Mouse (Mus musculus) cerebellum, adult 2 months (tissue): ENCODE results near the gene Zfp362. TPM values are rescaled to one million over a fixed set of nuclear protein-coding genes. Genes with fewer than 3 reads are reported as not detected.

Experiments
- DNase-seq, 2 experiments: peaks; one replicate each; pipeline ENCODE4 v3.0.0; 2021
- H3K27ac ChIP-seq: fragments of 200-500 bp; 2 replicates; pipeline ENCODE4 v1.5.1; 2012; ENCODE audit warnings: low read length, control low read depth, inconsistent platforms; ENCODE audit not compliant: insufficient read depth
- H3K27me3 ChIP-seq: fragments of 200-500 bp; 2 replicates; pipeline ENCODE4 v1.6.1; 2012; ENCODE audit warnings: inconsistent platforms, mild to moderate bottlenecking, low read length, moderate library complexity; ENCODE audit not compliant: control insufficient read depth, insufficient read depth
- H3K4me1 ChIP-seq: fragments of 200-500 bp; 2 replicates; pipeline ENCODE4 v1.6.1; 2011; ENCODE audit warnings: low read length; ENCODE audit not compliant: control insufficient read depth, insufficient read depth
- H3K4me3 ChIP-seq: fragments of 200-500 bp; replicated peaks from 2 replicates; pipeline ENCODE3; 2011; ENCODE audit warnings: mild to moderate bottlenecking, low read depth, low read length, control low read depth; ENCODE audit not compliant: insufficient read depth
- CTCF ChIP-seq: fragments of 200-500 bp; IDR thresholded peaks from 2 replicates; pipeline ENCODE4 v1.5.1; 2011; ENCODE audit warnings: low read depth, mild to moderate bottlenecking, control low read depth, low read length, moderate library complexity, borderline replicate concordance; ENCODE audit not compliant: insufficient read depth
- POLR2A ChIP-seq: fragments of 200-500 bp; IDR thresholded peaks from 2 replicates; pipeline ENCODE4 v1.6.1; 2011; ENCODE audit warnings: low read length, control low read depth, borderline replicate concordance; ENCODE audit not compliant: insufficient read depth
- WGBS: fragments of 180-500 bp; shearing (Covaris S2); methylation state at CpG from one replicate; pipeline ENCODE4 v1.1.7; 2018; 5-methylcytosine and 5-hydroxymethylcytosine counted together
- polyA plus RNA-seq: library from polyadenylated mRNA; depleted of rRNA; stranded (reverse); fragments of >200 nt; gene quantifications from 2 replicates; pipeline ENCODE4 v1.2.3, GENCODE M21; 2012; rRNA removed

The Zfp362 gene
- 24.8 and 25.5 TPM in 2 replicates for polyA plus RNA-seq

GRCm38 (mm10) chr4:128806043-128806826 is at the start of gene Zfp362:
TSS of gene Zfp362 (minus strand) at chr4:128806045.
- Histone ChIP-seq H3K4me3 (peak within 1 kb of the TSS; percentile 83), H3K27me3 (no peaks in the 10 kb centered on the region), H3K27ac (peak within 1 kb of the TSS; percentile 51), H3K4me1 (peaks cover 26% of the 10 kb centered on the region)
- DNase-seq, result peak; percentile 54 to 59
- TF ChIP-seq CTCF (no peak), POLR2A (no peak)
- WGBS, result 4% methylated on average over 98 of the region's 111 CpGs

DNA sequence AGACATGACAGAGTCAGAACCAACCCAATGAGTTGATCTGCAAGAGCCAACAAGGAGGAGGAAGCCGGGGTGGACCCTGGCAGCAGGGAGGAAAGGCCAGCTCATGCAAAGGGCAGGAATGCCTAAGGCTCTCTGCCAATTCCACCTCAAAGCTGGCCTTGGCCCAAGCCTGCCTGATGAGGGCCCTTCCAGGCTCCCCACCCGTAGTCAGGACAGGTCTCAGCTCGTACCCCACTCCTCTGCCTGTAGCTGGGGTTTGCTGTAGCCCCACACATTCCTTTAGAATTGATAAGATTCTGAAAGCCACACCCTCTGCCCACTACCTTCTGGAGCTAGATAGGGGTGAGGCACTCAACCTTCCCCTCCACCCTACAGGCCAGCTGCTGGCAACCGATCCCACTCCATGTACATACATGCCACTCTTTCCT is 49.8 kb upstream of the Zfp362 start:
- no peak overlapping the region for H3K4me3 ChIP-seq
- DNase-seq, result peak; percentile 29 to 41
- no peak overlapping the region for H3K27ac ChIP-seq
- H3K4me1 ChIP-seq, result no peaks in the 10 kb centered on the region
- no peaks in the 10 kb centered on the region for H3K27me3 ChIP-seq
- TF ChIP-seq CTCF, result no peak
- WGBS, result 35% methylated on average over 4 of the region's 4 CpGs

GRCm38 (mm10) chr4:128853117-128853516 is 47.3 kb upstream of the Zfp362 start:
- TF ChIP-seq POLR2A (no peak), CTCF (no peak)
- Histone ChIP-seq H3K27ac (no peak overlapping the region), H3K4me3 (no peak overlapping the region), H3K27me3 (no peaks in the 10 kb centered on the region), H3K4me1 (no peaks in the 10 kb centered on the region)
- DNase-seq, result no peak
- WGBS, result 63% methylated on average over 11 of the region's 11 CpGs

GRCm38 (mm10) chr4:128852266-128852887 is 46.5 kb upstream of the Zfp362 start:
- no peak overlapping the region for H3K27ac ChIP-seq
- TF ChIP-seq CTCF (no peak), POLR2A (no peak)
- no peak for DNase-seq
- H3K27me3 ChIP-seq, result no peaks in the 10 kb centered on the region
- no peak overlapping the region for H3K4me3 ChIP-seq
- no peaks in the 10 kb centered on the region for H3K4me1 ChIP-seq
- WGBS, result 96% methylated on average over 12 of the region's 12 CpGs

GRCm38 (mm10) chr4:128849686-128850085 is 43.8 kb upstream of the Zfp362 start:
- Histone ChIP-seq H3K27ac (no peak overlapping the region), H3K4me3 (no peak overlapping the region), H3K4me1 (no peaks in the 10 kb centered on the region), H3K27me3 (no peaks in the 10 kb centered on the region)
- DNase-seq, result no peak
- 76% methylated on average over 7 of the region's 7 CpGs for WGBS
- TF ChIP-seq CTCF (no peak), POLR2A (no peak)

- Histone ChIP-seq H3K27me3 (no peaks in the 10 kb centered on the region), H3K4me3 (no peak overlapping the region), H3K4me1 (no peaks in the 10 kb centered on the region), H3K27ac (no peak overlapping the region)
- WGBS, result 96% methylated on average over 3 of the region's 3 CpGs
- DNase-seq, result no peak
- TF ChIP-seq POLR2A, result no peak
- no peak for TF ChIP-seq CTCF
These were observed 43.1 kb upstream of the Zfp362 start for GRCm38 (mm10) chr4:128848961-128849360.

DNA sequence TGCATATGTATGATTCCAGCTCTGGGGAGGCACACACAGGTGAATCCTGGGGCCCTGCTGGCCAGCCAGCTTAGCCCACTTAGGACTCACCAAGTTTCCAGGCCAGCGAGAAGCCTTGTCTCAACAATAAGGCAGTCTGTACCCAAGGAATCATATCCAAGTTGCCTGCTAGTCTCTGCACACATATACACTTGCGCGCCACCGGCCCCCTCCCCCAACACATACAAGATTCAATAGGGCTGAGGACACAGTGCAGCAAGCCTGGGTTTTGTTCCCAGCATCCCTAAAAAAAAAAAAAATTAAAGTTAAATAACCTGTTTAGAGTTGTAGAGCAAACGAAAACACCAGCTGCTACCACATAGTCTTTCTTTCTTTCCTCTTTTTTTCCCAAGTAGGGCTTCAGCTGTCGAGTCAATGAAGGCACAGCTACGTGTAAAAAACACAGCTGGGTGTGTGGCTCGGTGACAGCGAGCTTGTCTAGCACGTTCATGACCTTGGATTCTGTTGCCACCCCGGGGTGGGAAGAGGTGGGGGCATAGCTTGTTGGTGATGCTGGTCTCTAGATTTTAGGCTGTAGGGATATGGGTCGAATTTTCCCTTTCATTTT is 39.6 kb upstream of the Zfp362 start:
- H3K4me3 ChIP-seq, result no peak overlapping the region
- TF ChIP-seq POLR2A, result no peak
- no peak for TF ChIP-seq CTCF
- no peak overlapping the region for H3K27ac ChIP-seq
- no peaks in the 10 kb centered on the region for H3K4me1 ChIP-seq
- WGBS, result 62% methylated on average over 12 of the region's 12 CpGs
- DNase-seq, result no peak
- H3K27me3 ChIP-seq, result no peaks in the 10 kb centered on the region

DNA sequence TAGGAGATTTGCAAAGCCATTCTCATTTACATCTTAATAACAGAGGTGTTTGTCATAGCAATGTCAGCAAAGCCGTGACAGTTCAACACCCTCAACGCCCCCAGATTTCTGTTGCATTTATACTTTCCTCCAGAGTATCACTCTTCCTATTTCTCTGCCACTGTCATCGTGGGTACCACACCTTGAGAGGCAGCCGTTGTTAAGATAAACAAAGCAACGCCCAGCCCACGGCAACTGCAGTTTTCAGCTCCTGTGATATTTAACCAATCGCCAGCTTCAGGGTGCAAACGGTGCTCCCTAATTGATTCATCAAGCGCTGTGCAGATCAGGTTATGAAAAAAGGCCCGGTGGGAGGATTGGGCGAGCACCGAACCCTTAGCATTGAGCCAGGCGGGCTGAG is 38.7 kb upstream of the Zfp362 start:
- H3K4me1 ChIP-seq, result no peaks in the 10 kb centered on the region
- WGBS, result 58% methylated on average over 13 of the region's 13 CpGs

More for the DNA sequence above, 38.7 kb upstream of the Zfp362 start:
- no peak overlapping the region for H3K4me3 ChIP-seq
- TF ChIP-seq POLR2A (no peak), CTCF (no peak)
- no peaks in the 10 kb centered on the region for H3K27me3 ChIP-seq
- no peak for DNase-seq
- H3K27ac ChIP-seq, result no peak overlapping the region
